Mouse (Mus musculus): Measurements from ENCODE around the gene Cryzl1. TPM values are rescaled to one million over a fixed set of nuclear protein-coding genes. Genes with fewer than 3 reads are reported as not detected.

The Cryzl1 gene
- total RNA-seq, 2 experiments from 2014 or later, result 17.7 to 18.1 TPM

DNA sequence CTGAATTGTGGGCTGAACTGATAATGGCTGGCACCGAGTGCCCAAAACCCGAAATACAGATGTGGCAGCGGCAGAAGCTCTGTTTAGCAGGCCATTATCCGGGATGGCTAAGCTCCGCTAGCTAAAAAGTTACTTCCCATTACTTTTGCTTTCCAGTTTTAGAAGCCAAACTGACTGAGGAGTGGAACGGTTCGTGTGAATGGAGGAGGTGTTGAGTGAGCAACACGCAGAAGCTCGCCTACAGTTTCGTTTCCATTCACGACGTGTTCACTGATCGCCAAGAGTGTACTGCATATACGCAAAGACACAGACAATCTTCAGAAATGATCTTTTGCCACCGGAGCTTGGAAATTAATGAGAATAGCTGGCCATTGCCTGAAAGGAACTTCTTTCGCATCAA lies 66.4 kb downstream of the Cryzl1 start:
- DNase-seq, result no peak
- Histone ChIP-seq H3K27ac (no peak overlapping the region), H3K4me3 (no peak overlapping the region)
- intact Hi-C loops (cut with DNase I), result no loop called here
- no peak for TF ChIP-seq CTCF (IDR thresholded peaks at IDR 0.05)

DNA sequence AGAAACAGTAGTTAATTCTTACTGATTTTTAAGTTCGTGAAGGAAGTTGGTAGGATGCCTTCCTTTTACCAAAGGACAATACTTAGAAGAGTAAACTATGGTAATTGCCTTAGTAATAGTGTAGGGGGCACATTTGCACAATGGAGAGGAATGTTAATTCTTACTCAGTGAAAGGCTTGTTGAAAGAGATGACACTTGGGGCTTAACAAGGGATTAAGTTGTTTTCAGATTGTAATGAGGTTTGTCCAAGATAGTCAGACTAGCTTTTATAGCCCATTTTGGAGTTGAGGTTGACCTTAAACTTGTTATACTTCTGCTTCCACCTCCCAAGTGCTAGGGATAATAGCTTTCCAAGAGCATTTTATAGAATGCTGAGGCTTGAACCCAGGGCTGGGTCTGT lies 67.4 kb downstream of the Cryzl1 start:
- DNase-seq, result no peak
- no peak overlapping the region for H3K27ac ChIP-seq
- no peak for TF ChIP-seq CTCF (IDR thresholded peaks at IDR 0.05)
- intact Hi-C loops (cut with DNase I), result no loop called here
- H3K4me3 ChIP-seq, result no peak overlapping the region; the same call in 1 of the 2 replicates

DNA sequence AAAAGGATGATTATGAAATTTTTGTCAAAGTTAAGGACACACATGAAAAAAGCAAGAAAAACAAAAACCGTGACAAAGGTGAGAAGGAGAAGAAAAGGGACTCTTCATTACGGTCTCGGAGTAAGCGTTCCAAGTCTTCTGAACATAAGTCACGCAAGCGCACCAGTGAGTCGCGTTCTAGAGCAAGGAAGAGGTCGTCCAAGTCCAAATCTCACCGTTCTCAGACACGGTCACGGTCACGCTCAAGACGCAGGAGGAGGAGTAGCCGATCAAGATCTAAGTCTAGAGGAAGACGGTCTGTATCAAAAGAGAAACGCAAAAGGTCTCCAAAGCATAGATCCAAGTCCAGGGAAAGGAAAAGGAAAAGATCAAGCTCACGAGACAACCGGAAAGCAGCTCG lies 69.0 kb downstream of the Cryzl1 start:
- no peak overlapping the region for H3K4me3 ChIP-seq
- intact Hi-C loops (cut with DNase I), result no loop called here
- no peak for DNase-seq
- H3K27ac ChIP-seq, result no peak overlapping the region
- TF ChIP-seq CTCF (IDR thresholded peaks at IDR 0.05), result no peak

GRCm38 (mm10) chr16:91658471-91658870 lies 70.3 kb downstream of the Cryzl1 start:
- no peak for TF ChIP-seq CTCF (IDR thresholded peaks at IDR 0.05)
- no peak for DNase-seq
- Histone ChIP-seq H3K27ac (no peak overlapping the region), H3K4me3 (no peak overlapping the region)
- intact Hi-C loops (cut with DNase I), result no loop called here

DNA sequence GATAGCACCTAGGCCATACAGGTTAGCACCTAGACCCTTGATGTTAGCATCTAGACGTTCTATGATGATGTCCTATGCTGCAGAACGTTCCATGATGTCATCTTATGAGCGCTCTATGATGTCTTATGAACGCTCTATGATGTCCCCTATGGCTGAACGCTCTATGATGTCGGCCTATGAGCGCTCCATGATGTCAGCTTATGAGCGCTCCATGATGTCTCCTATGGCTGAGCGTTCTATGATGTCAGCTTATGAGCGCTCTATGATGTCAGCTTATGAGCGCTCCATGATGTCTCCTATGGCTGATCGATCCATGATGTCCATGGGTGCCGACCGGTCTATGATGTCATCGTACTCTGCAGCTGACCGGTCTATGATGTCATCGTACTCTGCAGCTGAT lies 71.5 kb downstream of the Cryzl1 start:
- Histone ChIP-seq H3K4me3 (no peak overlapping the region), H3K27ac (no peak overlapping the region)
- intact Hi-C loops (cut with DNase I), result no loop called here
- TF ChIP-seq CTCF (IDR thresholded peaks at IDR 0.05), result no peak
- no peak for DNase-seq

DNA sequence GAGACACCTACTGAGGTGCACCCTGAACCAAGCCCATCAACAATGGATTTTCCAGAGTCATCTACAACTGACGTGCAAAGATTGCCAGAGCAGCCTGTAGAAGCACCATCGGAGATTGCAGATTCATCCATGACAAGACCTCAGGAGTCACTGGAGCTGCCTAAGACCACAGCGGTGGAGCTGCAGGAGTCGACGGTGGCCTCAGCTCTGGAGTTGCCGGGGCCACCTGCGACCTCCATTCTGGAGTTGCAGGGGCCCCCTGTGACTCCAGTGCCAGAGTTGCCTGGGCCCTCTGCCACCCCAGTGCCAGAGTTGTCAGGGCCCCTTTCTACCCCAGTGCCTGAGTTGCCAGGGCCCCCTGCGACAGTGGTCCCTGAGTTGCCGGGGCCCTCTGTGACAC lies 73.5 kb downstream of the Cryzl1 start:
- Histone ChIP-seq H3K27ac (no peak overlapping the region), H3K4me3 (no peak overlapping the region)
- intact Hi-C loops (cut with DNase I), result loop anchor here (2.0 kb wide), 1 partner anchor 14 kb away; no protein-coding TSS in a partner anchor
- no peak for TF ChIP-seq CTCF (IDR thresholded peaks at IDR 0.05)
- DNase-seq, result no peak

DNA sequence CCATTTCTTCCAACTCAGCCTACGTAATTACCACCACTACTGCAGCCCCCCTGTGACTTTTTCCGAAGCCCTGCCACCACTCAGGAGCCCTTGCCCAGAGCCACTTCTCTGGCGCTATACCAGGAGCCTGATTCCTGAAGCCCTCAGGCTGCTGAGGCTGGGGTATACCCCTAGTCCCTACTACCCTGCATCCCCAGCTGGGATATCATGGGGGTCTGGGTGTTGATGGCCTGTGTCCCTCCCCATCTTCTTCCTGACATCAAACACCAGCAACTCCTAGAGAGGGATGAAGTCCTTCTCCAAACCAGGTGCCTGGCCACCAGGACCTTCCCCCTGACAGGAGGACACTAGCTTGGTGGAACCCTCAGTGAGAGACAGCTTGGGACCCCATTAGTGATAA lies 76.6 kb downstream of the Cryzl1 start:
- H3K27ac ChIP-seq, result no peak overlapping the region
- intact Hi-C loops (cut with DNase I), result no loop called here
- TF ChIP-seq CTCF (IDR thresholded peaks at IDR 0.05), result no peak
- no peak overlapping the region for H3K4me3 ChIP-seq
- DNase-seq, result no peak

DNA sequence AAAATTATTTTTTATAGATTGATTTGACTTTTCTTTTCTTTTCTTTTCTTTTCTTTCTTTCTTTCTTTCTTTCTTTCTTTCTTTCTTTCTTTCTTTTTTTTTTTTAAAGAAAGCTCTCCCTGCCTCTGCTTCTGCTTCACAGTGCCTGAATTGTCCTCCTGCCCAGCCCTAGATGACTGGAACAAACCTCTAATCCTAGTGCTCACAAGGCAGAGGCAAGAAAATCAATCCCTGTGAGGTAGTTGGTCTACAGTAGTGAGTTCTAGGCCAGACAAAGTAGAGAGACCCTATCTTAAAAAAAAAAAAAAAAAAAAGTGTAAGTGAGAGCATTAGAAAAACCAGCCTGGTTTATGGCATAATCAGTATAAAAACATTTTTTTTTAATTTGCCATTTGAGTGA lies 79.0 kb downstream of the Cryzl1 start:
- no peak for TF ChIP-seq CTCF (IDR thresholded peaks at IDR 0.05)
- Histone ChIP-seq H3K4me3 (peak overlapping the region; percentile 75), H3K27ac (no peak overlapping the region)
- intact Hi-C loops (cut with DNase I), result loop anchor here (5.0 kb wide), 2 partner anchors 38 to 78 kb away; partner anchors contain the start of genes Cryzl1, Donson and Itsn1
- no peak for DNase-seq

DNA sequence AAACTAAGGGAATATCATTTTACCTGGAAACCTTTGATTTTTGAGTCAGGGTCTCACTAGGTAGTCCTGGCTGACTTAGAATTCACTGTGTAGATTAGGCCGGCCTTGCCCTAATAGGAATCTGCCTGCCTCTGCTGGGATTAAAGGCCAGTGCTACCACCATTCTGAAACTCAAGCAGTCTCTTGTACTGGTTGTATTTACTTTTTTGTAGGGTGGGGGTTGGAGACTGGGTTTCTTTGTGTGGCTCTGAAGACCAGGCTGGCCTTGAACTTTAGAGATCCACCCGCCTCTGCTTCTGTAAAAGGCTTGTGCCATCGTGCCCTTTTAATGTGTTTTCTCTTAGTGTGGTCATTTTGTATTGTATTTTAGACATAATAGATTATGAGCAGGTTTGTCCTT lies 79.5 kb downstream of the Cryzl1 start:
- TF ChIP-seq CTCF (IDR thresholded peaks at IDR 0.05), result no peak
- Histone ChIP-seq H3K4me3 (peak overlapping the region; percentile 75), H3K27ac (peak overlapping the region; percentile 100; the same call in 1 of the 2 replicates)
- intact Hi-C loops (cut with DNase I), result loop anchor here (5.0 kb wide), 2 partner anchors 38 to 78 kb away; partner anchors contain the start of genes Cryzl1, Donson and Itsn1
- DNase-seq, result no peak

GRCm38 (mm10) chr16:91648220-91648550 lies 80.6 kb downstream of the Cryzl1 start:
- H3K4me3 ChIP-seq, result peak overlapping the region; percentile 75
- no peak for TF ChIP-seq CTCF (IDR thresholded peaks at IDR 0.05)
- DNase-seq, result peak; percentile 87
- intact Hi-C loops (cut with DNase I), result loop anchor here (5.0 kb wide), 2 partner anchors 39 to 79 kb away; partner anchors contain the start of genes Cryzl1, Donson and Itsn1
- H3K27ac ChIP-seq, result peak overlapping the region; percentile 100

GRCm38 (mm10) chr16:91647461-91648219 lies 81.1 kb downstream of the Cryzl1 start, which contains the start of gene Son:
Son (plus strand) TSS chr16:91647506.
- TF ChIP-seq CTCF (IDR thresholded peaks at IDR 0.05), result no peak
- intact Hi-C loops (cut with DNase I), result loop anchor here (5.0 kb wide), 2 partner anchors 40 to 80 kb away; partner anchors contain the start of genes Cryzl1, Donson and Itsn1
- H3K4me3 ChIP-seq, result peak within 1 kb of the TSS; percentile 75
- H3K27ac ChIP-seq, result peak within 1 kb of the TSS; percentile 100
- peak; percentile 98 for DNase-seq

- H3K4me3 ChIP-seq, result peak within 1 kb of the TSS; percentile 75
- DNase-seq, result peak; percentile 99
- no peak for TF ChIP-seq CTCF (IDR thresholded peaks at IDR 0.05)
- peak within 1 kb of the TSS; percentile 100 for H3K27ac ChIP-seq
- intact Hi-C loops (cut with DNase I), result loop anchor here (5.0 kb wide), 2 partner anchors 40 to 80 kb away; partner anchors contain the start of genes Cryzl1, Donson and Itsn1
Measured at GRCm38 (mm10) chr16:91646681-91647419, 81.9 kb downstream of the Cryzl1 start, which contains the start of gene Gart. Gart (minus strand) TSS chr16:91646952.
